Mouse (Mus musculus) testis, adult 2 months (tissue): Measurements from ENCODE around the gene Sh2b3.

Experiments
- CTCF ChIP-seq: fragments of 200-500 bp; IDR thresholded peaks from 2 replicates; pipeline ENCODE4 v1.5.1; 2012; ENCODE audit warnings: low read depth, mild to moderate bottlenecking, inconsistent platforms, low read length, moderate library complexity; ENCODE audit not compliant: control insufficient read depth, insufficient read depth, insufficient replicate concordance
- POLR2A ChIP-seq: fragments of 200-500 bp; IDR thresholded peaks from 2 replicates; pipeline ENCODE4 v1.6.1; 2012; ENCODE audit warnings: low read depth, mild to moderate bottlenecking, inconsistent platforms, low read length, moderate library complexity; ENCODE audit not compliant: control insufficient read depth

DNA sequence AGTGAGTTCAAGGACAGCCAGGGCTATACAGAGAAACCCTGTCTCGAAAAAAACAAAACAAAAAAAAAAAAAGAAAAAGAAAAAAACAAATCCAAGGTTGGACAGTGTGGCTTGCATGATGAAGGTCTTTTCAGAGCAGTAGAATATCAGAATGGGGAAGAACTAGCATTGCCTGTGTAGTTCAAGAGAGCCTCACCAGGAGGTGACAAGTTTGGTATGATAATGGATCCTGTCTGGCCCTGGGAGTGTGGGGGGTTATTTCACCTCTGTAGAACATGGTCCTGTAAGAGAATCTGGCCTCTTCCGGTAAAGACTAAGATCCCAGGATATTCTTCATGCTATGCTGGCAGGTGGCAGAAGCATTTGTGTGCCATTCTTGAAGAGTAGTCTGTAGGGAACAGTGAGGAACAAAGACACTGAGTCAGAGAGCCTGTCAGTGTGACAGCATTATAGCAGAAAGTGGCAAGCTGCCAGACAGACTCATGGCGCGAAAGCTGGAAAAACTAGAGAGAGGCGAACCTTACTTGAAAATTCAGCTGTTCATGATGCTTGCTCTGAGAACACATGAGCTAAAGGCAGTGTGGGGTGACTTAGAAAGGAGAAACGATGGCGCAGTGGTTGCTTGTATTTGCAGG, 58.8 kb downstream of the Sh2b3 start:
- TF ChIP-seq CTCF (no peak), POLR2A (no peak)
